Mouse (Mus musculus) MEL (cell line): ENCODE results near the gene Pdcd5.

ENCODE experiments used
- CTCF ChIP-seq, 3 experiments: IDR thresholded peaks in 2 of 3; conservative IDR thresholded peaks in 1 of 3; 2 replicates each; pipeline ENCODE4 v1.5.1; 2011 to 2012; ENCODE audit warnings: low read length in 3 of 3, low read depth in 2 of 3, mild to moderate bottlenecking in 2 of 3, improper control_type of control experiment in 1 of 3, inconsistent platforms in 1 of 3, mixed read lengths in 1 of 3, moderate library complexity in 1 of 3; ENCODE audit not compliant: control insufficient read depth in 1 of 3, insufficient read depth in 1 of 3, poor library complexity in 1 of 3, severe bottlenecking in 1 of 3
- ZC3H11A ChIP-seq: IDR thresholded peaks from 2 replicates; pipeline ENCODE4 v1.6.1; 2012; ENCODE audit warnings: low read depth, mild to moderate bottlenecking, inconsistent platforms, low read length, improper control_type of control experiment

DNA sequence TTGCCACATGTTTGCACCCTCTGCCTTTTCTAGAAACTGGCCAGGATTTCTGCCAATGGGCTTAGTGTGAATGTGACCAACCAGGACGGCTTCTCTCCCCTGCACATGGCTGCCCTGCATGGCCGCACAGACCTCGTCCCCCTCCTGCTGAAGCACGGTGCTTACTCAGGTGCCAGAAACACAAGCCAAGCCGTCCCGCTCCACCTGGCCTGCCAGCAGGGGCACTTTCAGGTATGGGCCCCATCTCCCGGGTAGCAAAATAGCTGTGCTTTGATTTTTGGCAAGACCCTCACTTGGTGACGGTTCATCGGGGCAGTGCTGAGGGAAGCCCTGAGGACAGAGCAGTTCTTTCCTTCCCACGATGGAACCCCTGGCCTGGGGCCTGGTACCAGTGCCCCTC is 19.9 kb downstream of the Pdcd5 start:
- TF ChIP-seq CTCF (IDR thresholded peaks at IDR 0.05 in 2 of 3, conservative IDR thresholded peaks at IDR 0.05 in 1 of 3; ENCODE audit: control insufficient read depth in 1 of 3, insufficient read depth in 1 of 3, low read depth in 2 of 3, low read length in 3 of 3, poor library complexity in 1 of 3, severe bottlenecking in 1 of 3) (no peak), ZC3H11A (no peak)
